In genomic region chr13:97546936-97547335, GRCm38 (mm10) we compare ENCODE assay signal across 13 mouse cellular contexts.
DNase-seq lines count a peak whose midpoint lies in the region; ATAC-seq and TF ChIP-seq lines count a peak whose summit lies in the region.
"Had no signal": no experiment of that assay in that cellular context is flagged by ENCODE, and none has a peak within 500 bp of the region (broad histone marks: within the 10 kb centered on the region; RNA-seq: fewer than 3 reads in every experiment).

No protein-coding gene starts in this region.

- DNase-seq in heart, postnatal 36 days, result no peak
- DNase-seq in lung, adult 18-20 months, result no peak
- DNase-seq in forebrain, postnatal 0 days, result no peak
- DNase-seq in urinary bladder, postnatal 10 days (ENCODE audit: low spot score), result no peak
- DNase-seq in layer of hippocampus, adult 18-20 months (ENCODE audit: low spot score in 2 of 2), result no peak
- DNase-seq: cerebellum, postnatal 14 days; right cerebral cortex, postnatal 25 days had no signal

- H3K4me2 ChIP-seq in heart, embryonic 15.5 days, result no peak overlapping the region
- H3K4me2 ChIP-seq in lung, embryonic 15.5 days, result no peak overlapping the region
- H3K4me2 ChIP-seq in forebrain, postnatal 0 days (ENCODE audit: low read depth), result no peak overlapping the region
- H3K4me2 ChIP-seq in neural tube, embryonic 14.5 days (ENCODE audit: low read depth, low read length), result no peak overlapping the region
- H3K4me2 ChIP-seq: embryonic facial prominence, embryonic 15.5 days; liver, embryonic 15.5 days; neural tube, embryonic 12.5 days had no signal

- H3K36me3 ChIP-seq in heart, embryonic 15.5 days, result no peaks in the 10 kb centered on the region
- no peaks in the 10 kb centered on the region for H3K36me3 ChIP-seq in lung, embryonic 15.5 days
- H3K36me3 ChIP-seq in forebrain, postnatal 0 days (ENCODE audit: insufficient read depth), result no peaks in the 10 kb centered on the region
- no peaks in the 10 kb centered on the region for H3K36me3 ChIP-seq in neural tube, embryonic 14.5 days (ENCODE audit: control insufficient read depth, insufficient read depth, low read length)
- H3K36me3 ChIP-seq: embryonic facial prominence, embryonic 15.5 days; liver, embryonic 15.5 days; neural tube, embryonic 12.5 days had no signal

- no peaks in the 10 kb centered on the region for H3K9me3 ChIP-seq in heart, embryonic 15.5 days (replicated peaks)
- H3K9me3 ChIP-seq in lung, embryonic 15.5 days, result no peaks in the 10 kb centered on the region
- no peaks in the 10 kb centered on the region for H3K9me3 ChIP-seq in forebrain, postnatal 0 days (ENCODE audit: low read length)
- no peaks in the 10 kb centered on the region for H3K9me3 ChIP-seq in neural tube, embryonic 14.5 days (ENCODE audit: control insufficient read depth, low read length)
- H3K9me3 ChIP-seq: embryonic facial prominence, embryonic 15.5 days; liver, embryonic 15.5 days; neural tube, embryonic 12.5 days had no signal

- H3K4me3 ChIP-seq in heart, embryonic 15.5 days, result no peak overlapping the region
- H3K4me3 ChIP-seq in lung, embryonic 15.5 days, result no peak overlapping the region
- no peak overlapping the region for H3K4me3 ChIP-seq in forebrain, postnatal 0 days (ENCODE audit: low read depth, low read length)
- H3K4me3 ChIP-seq in neural tube, embryonic 14.5 days (ENCODE audit: low read depth, low read length), result no peak overlapping the region
- H3K4me3 ChIP-seq: embryonic facial prominence, embryonic 15.5 days; liver, embryonic 15.5 days; neural tube, embryonic 12.5 days had no signal

- no peak overlapping the region for H3K9ac ChIP-seq in heart, embryonic 15.5 days
- H3K9ac ChIP-seq in lung, embryonic 15.5 days, result no peak overlapping the region
- H3K9ac ChIP-seq in forebrain, postnatal 0 days, result no peak overlapping the region
- H3K9ac ChIP-seq in neural tube, embryonic 14.5 days (replicated peaks; ENCODE audit: low read depth, low read length), result no peak overlapping the region
- H3K9ac ChIP-seq: embryonic facial prominence, embryonic 15.5 days; liver, embryonic 15.5 days; neural tube, embryonic 12.5 days had no signal

- no peaks in the 10 kb centered on the region for H3K27me3 ChIP-seq in heart, embryonic 15.5 days
- no peaks in the 10 kb centered on the region for H3K27me3 ChIP-seq in lung, embryonic 15.5 days
- no peaks in the 10 kb centered on the region for H3K27me3 ChIP-seq in forebrain, postnatal 0 days (ENCODE audit: insufficient read depth, low read length)
- H3K27me3 ChIP-seq in neural tube, embryonic 14.5 days (ENCODE audit: control insufficient read depth, insufficient read depth, low read length), result no peaks in the 10 kb centered on the region
- H3K27me3 ChIP-seq: embryonic facial prominence, embryonic 15.5 days; liver, embryonic 15.5 days; neural tube, embryonic 12.5 days had no signal

- H3K4me1 ChIP-seq in heart, embryonic 15.5 days (replicated peaks), result peaks cover 21% of the 10 kb centered on the region
- H3K4me1 ChIP-seq in lung, embryonic 15.5 days, result peaks cover 32% of the 10 kb centered on the region
- H3K4me1 ChIP-seq in forebrain, postnatal 0 days (ENCODE audit: insufficient read depth), result peaks cover 6% of the 10 kb centered on the region; the same call in 1 of the 2 replicates
- H3K4me1 ChIP-seq in neural tube, embryonic 14.5 days (ENCODE audit: control insufficient read depth, insufficient read depth, low read length), result peaks cover 8% of the 10 kb centered on the region; the same call in 1 of the 2 replicates

- WGBS in heart, embryonic 15.5 days, result 42% methylated on average over 5 of the region's 5 CpGs
- WGBS in lung, embryonic 15.5 days, result 57% methylated on average over 5 of the region's 5 CpGs
- 45% methylated on average over 5 of the region's 5 CpGs for WGBS in forebrain, postnatal 0 days
- 53% methylated on average over 5 of the region's 5 CpGs for WGBS in neural tube, embryonic 14.5 days

- 0 out of 2 replicates have a peak, but pooled peaks have one; percentile 39 for ATAC-seq in heart, embryonic 15.5 days (replicated peaks; ENCODE audit: insufficient number of reproducible peaks, insufficient read depth, low FRiP score, low read depth)
- ATAC-seq in lung, embryonic 15.5 days (ENCODE audit: borderline replicate concordance, extremely low read depth, low FRiP score, low TSS enrichment), result no peak
- no peak for ATAC-seq in forebrain, postnatal 0 days
- 0 out of 2 replicates have a peak, but pooled peaks have one; percentile 17 for ATAC-seq in neural tube, embryonic 14.5 days (ENCODE audit: low read depth)

- intact Hi-C loops in heart, postnatal 36 days (cut with DNase I), result loop anchor here (5.0 kb wide), 1 partner anchor 105 kb away; no protein-coding TSS in a partner anchor

- H3K27ac ChIP-seq in heart, embryonic 15.5 days, result peak overlapping the region; percentile 83; the same call in 1 of the 2 replicates
- H3K27ac ChIP-seq in lung, embryonic 15.5 days, result peak overlapping the region; percentile 89
- H3K27ac ChIP-seq in forebrain, postnatal 0 days (ENCODE audit: low read depth, low read length), result 0 out of 2 replicates have a peak overlapping the region, but pooled peaks have one; percentile 2
- H3K27ac ChIP-seq in neural tube, embryonic 14.5 days (ENCODE audit: low read depth, low read length), result no peak overlapping the region; the same call in 1 of the 2 replicates
- H3K27ac ChIP-seq: liver, embryonic 15.5 days; neural tube, embryonic 12.5 days had no signal

- TF ChIP-seq CTCF in forebrain, postnatal 0 days (IDR thresholded peaks at IDR 0.05; ENCODE audit: low read depth), result no peak

Comparison
In these comparisons a context has a peak if more than half of its experiments do, and no peak if none do; other contexts are left out.
1. ATAC-seq: peak in heart, embryonic 15.5 days (single experiment) and neural tube, embryonic 14.5 days (single experiment); none in lung, embryonic 15.5 days (single experiment) and forebrain, postnatal 0 days (single experiment).